Mouse (Mus musculus) c-Kit-negative CD71-positive TER-119-positive erythroid progenitor cells, embryonic 14.5 days (primary cell): ENCODE data around the gene Lrpprc.

ENCODE experiments used
- DNase-seq: peaks from one replicate; pipeline ENCODE4 v3.0.0-alpha.2; 2013; ENCODE audit warnings: low read depth, low spot score

The Lrpprc gene

GRCm38 (mm10) chr17:84758971-84759370, 31.6 kb downstream of the Lrpprc start:
- DNase-seq = no peak

- DNase-seq = no peak
These were observed 32.2 kb downstream of the Lrpprc start for GRCm38 (mm10) chr17:84758374-84758773.

GRCm38 (mm10) chr17:84756090-84756489, 34.5 kb downstream of the Lrpprc start:
- peak; percentile 52 for DNase-seq

GRCm38 (mm10) chr17:84753489-84753888, 37.1 kb downstream of the Lrpprc start:
- no peak for DNase-seq

- DNase-seq = no peak
These were observed 38.3 kb downstream of the Lrpprc start for GRCm38 (mm10) chr17:84752286-84752685.

GRCm38 (mm10) chr17:84751630-84752191, 38.9 kb downstream of the Lrpprc start:
- DNase-seq = no peak

GRCm38 (mm10) chr17:84750130-84750529, 40.5 kb downstream of the Lrpprc start:
- no peak for DNase-seq

- DNase-seq = no peak
These were observed 41.3 kb downstream of the Lrpprc start for GRCm38 (mm10) chr17:84749297-84749696.

- no peak for DNase-seq
These were observed 42.4 kb downstream of the Lrpprc start for GRCm38 (mm10) chr17:84748152-84748682.

- no peak for DNase-seq
These were observed 43.4 kb downstream of the Lrpprc start for GRCm38 (mm10) chr17:84747212-84747611.

- DNase-seq = no peak
These were observed 45.6 kb downstream of the Lrpprc start for GRCm38 (mm10) chr17:84745001-84745400.

GRCm38 (mm10) chr17:84744256-84744655, 46.3 kb downstream of the Lrpprc start:
- no peak for DNase-seq

- no peak for DNase-seq
These were observed 52.4 kb downstream of the Lrpprc start for GRCm38 (mm10) chr17:84738073-84738797.

GRCm38 (mm10) chr17:84736719-84737118, 53.9 kb downstream of the Lrpprc start:
- no peak for DNase-seq

GRCm38 (mm10) chr17:84732612-84733011, 58.0 kb downstream of the Lrpprc start:
- DNase-seq = no peak

- no peak for DNase-seq
These were observed 59.2 kb downstream of the Lrpprc start for GRCm38 (mm10) chr17:84731361-84731760.

GRCm38 (mm10) chr17:84729140-84729539, 61.4 kb downstream of the Lrpprc start:
- no peak for DNase-seq

GRCm38 (mm10) chr17:84728201-84728911, 62.2 kb downstream of the Lrpprc start:
- DNase-seq = peak; percentile 36

- no peak for DNase-seq
These were observed 65.4 kb downstream of the Lrpprc start for GRCm38 (mm10) chr17:84725163-84725562.

GRCm38 (mm10) chr17:84724028-84724427, 66.6 kb downstream of the Lrpprc start:
- DNase-seq = no peak

GRCm38 (mm10) chr17:84719105-84719504, 71.5 kb downstream of the Lrpprc start:
- DNase-seq = no peak

GRCm38 (mm10) chr17:84717416-84717815, 73.2 kb downstream of the Lrpprc start:
- no peak for DNase-seq
